Mouse (Mus musculus) heart, embryonic 14.5 days (tissue): ENCODE measurements at regions not wholly inside any gene's neighbourhood (a gene's known extent, or its start where the extent isn't known, plus 50 kb on each side); places are given as distances from the start of the nearest gene placed in this dataset.

Experiments
- ATAC-seq: fragments of 200-750 bp; cut with Nextera tagmentation; 2 replicates; pipeline ENCODE4 v1.8.0; 2017; ENCODE audit warnings: low read depth, moderate TSS enrichment; ENCODE audit not compliant: insufficient number of reproducible peaks, insufficient read depth, low FRiP score
- H3K27ac ChIP-seq, 2 experiments: fragments of 200-500 bp in 1 of 2; fragments of 300-500 bp in 1 of 2; sonication (generic) in 1 of 2; replicated peaks in 1 of 2; 2 replicates each; pipeline ENCODE4 v1.5.1; 2012 to 2014; ENCODE audit warnings: low read depth in 2 of 2, low read length in 2 of 2, control low read depth in 1 of 2, mild to moderate bottlenecking in 1 of 2, mixed read lengths in 1 of 2; ENCODE audit not compliant: control insufficient read depth in 1 of 2, insufficient read depth in 1 of 2
- H3K27me3 ChIP-seq: fragments of 300-500 bp; sonication (generic); 2 replicates; pipeline ENCODE4 v1.6.1; 2014; ENCODE audit warnings: mild to moderate bottlenecking, low read length, control low read depth; ENCODE audit not compliant: control insufficient read depth, insufficient read depth
- H3K36me3 ChIP-seq: fragments of 300-500 bp; sonication (generic); 2 replicates; pipeline ENCODE4 v1.6.1; 2014; ENCODE audit warnings: mild to moderate bottlenecking, control low read depth, low read length, mixed read lengths; ENCODE audit not compliant: control insufficient read depth, insufficient read depth
- H3K4me1 ChIP-seq, 2 experiments: fragments of 200-500 bp in 1 of 2; fragments of 300-500 bp in 1 of 2; sonication (generic) in 1 of 2; 2 replicates each; pipeline ENCODE4 v1.6.1; 2012 to 2014; ENCODE audit warnings: low read length in 2 of 2, control low read depth in 1 of 2, mixed read lengths in 1 of 2; ENCODE audit not compliant: control insufficient read depth in 2 of 2, insufficient read depth in 2 of 2
- H3K4me2 ChIP-seq: fragments of 300-500 bp; sonication (generic); 2 replicates; pipeline ENCODE4 v1.6.1; 2014; ENCODE audit warnings: mild to moderate bottlenecking, low read length
- H3K4me3 ChIP-seq, 2 experiments: fragments of 200-500 bp in 1 of 2; fragments of 300-500 bp in 1 of 2; sonication (generic) in 1 of 2; 2 replicates each; pipeline ENCODE4 v1.5.1; 2012 to 2014; ENCODE audit warnings: low read length in 2 of 2, mild to moderate bottlenecking in 2 of 2, control low read depth in 1 of 2, low read depth in 1 of 2, moderate library complexity in 1 of 2; ENCODE audit not compliant: control insufficient read depth in 1 of 2, insufficient read depth in 1 of 2
- H3K9ac ChIP-seq: fragments of 300-500 bp; sonication (generic); 2 replicates; pipeline ENCODE4 v1.6.1; 2014; ENCODE audit warnings: mild to moderate bottlenecking, low read length
- H3K9me3 ChIP-seq: fragments of 300-500 bp; sonication (generic); 2 replicates; pipeline ENCODE4 v1.6.1; 2016; ENCODE audit warnings: low read length, control low read depth; ENCODE audit not compliant: control insufficient read depth
- WGBS: fragments of 180-500 bp; shearing (Covaris S2); extraction: QIAGEN DNeasy Blood & Tissue Kit; methylation state at CpG from one replicate; pipeline ENCODE4 v1.1.7; 2014; 5-methylcytosine and 5-hydroxymethylcytosine counted together

GRCm38 (mm10) chr6:89262958-89263357 lies 99.5 kb downstream of the Plxna1 start:
- Histone ChIP-seq H3K27ac (no peak overlapping the region), H3K4me3 (no peak overlapping the region), H3K27me3 (no peaks in the 10 kb centered on the region), H3K4me1 (no peaks in the 10 kb centered on the region), H3K4me2 (no peak overlapping the region), H3K9me3 (no peaks in the 10 kb centered on the region), H3K36me3 (no peaks in the 10 kb centered on the region), H3K9ac (no peak overlapping the region)
- 74% methylated on average over 4 of the region's 4 CpGs for WGBS
- no peak; the same call in 1 of the 2 replicates for ATAC-seq

- no peaks in the 10 kb centered on the region for H3K4me1 ChIP-seq
- H3K9me3 ChIP-seq: no peaks in the 10 kb centered on the region
- no peak for ATAC-seq
- WGBS: 49% methylated on average over 3 of the region's 3 CpGs
- no peaks in the 10 kb centered on the region for H3K27me3 ChIP-seq
- no peak overlapping the region for H3K27ac ChIP-seq
- no peaks in the 10 kb centered on the region for H3K36me3 ChIP-seq
- H3K4me3 ChIP-seq: no peak overlapping the region
- no peak overlapping the region for H3K9ac ChIP-seq
- H3K4me2 ChIP-seq: no peak overlapping the region
These were observed 97.1 kb downstream of the Plxna1 start for GRCm38 (mm10) chr6:89265296-89265695.
